Mouse (Mus musculus): ENCODE data around the gene Plekha1. TPM values are rescaled to one million over a fixed set of nuclear protein-coding genes. Genes with fewer than 3 reads are reported as not detected.
A peak's percentile ranks its signal among the peaks of the same experiment; 100 is the strongest.

Gene Plekha1
- total RNA-seq, 1 experiment from 2014 or later, result 16.6 TPM

- peak; percentile 98 for ATAC-seq (replicated peaks; ENCODE audit: low read depth, poor library complexity, severe bottlenecking)
Observed at GRCm38 (mm10) chr7:130857973-130858372, 7.6 kb upstream of the Plekha1 start.

GRCm38 (mm10) chr7:130859926-130860325, 5.6 kb upstream of the Plekha1 start:
- no peak for ATAC-seq (replicated peaks; ENCODE audit: low read depth, poor library complexity, severe bottlenecking)

GRCm38 (mm10) chr7:130860721-130861142, 4.8 kb upstream of the Plekha1 start:
- no peak for ATAC-seq (replicated peaks; ENCODE audit: low read depth, poor library complexity, severe bottlenecking)

GRCm38 (mm10) chr7:130862501-130862900, 3.1 kb upstream of the Plekha1 start:
- ATAC-seq (replicated peaks; ENCODE audit: low read depth, poor library complexity, severe bottlenecking), result no peak

- ATAC-seq (replicated peaks; ENCODE audit: low read depth, poor library complexity, severe bottlenecking), result no peak
Observed at GRCm38 (mm10) chr7:130864711-130865110, 845 bp upstream of the Plekha1 start.

GRCm38 (mm10) chr7:130866640-130867039, 1.1 kb downstream of the Plekha1 start:
- no peak for ATAC-seq (replicated peaks; ENCODE audit: low read depth, poor library complexity, severe bottlenecking)

GRCm38 (mm10) chr7:130867256-130867655, 1.7 kb downstream of the Plekha1 start:
- 0 out of 2 replicates have a peak, but pooled peaks have one; percentile 3 for ATAC-seq (replicated peaks; ENCODE audit: low read depth, poor library complexity, severe bottlenecking)

- no peak for ATAC-seq (replicated peaks; ENCODE audit: low read depth, poor library complexity, severe bottlenecking)
Observed at GRCm38 (mm10) chr7:130884161-130884560, 18.6 kb downstream of the Plekha1 start.

GRCm38 (mm10) chr7:130886246-130886645, 20.7 kb downstream of the Plekha1 start:
- no peak for ATAC-seq (replicated peaks; ENCODE audit: low read depth, poor library complexity, severe bottlenecking)

- no peak for ATAC-seq (replicated peaks; ENCODE audit: low read depth, poor library complexity, severe bottlenecking)
Observed at GRCm38 (mm10) chr7:130887946-130888345, 22.4 kb downstream of the Plekha1 start.

GRCm38 (mm10) chr7:130890871-130891270, 25.3 kb downstream of the Plekha1 start:
- ATAC-seq (replicated peaks; ENCODE audit: low read depth, poor library complexity, severe bottlenecking), result no peak

GRCm38 (mm10) chr7:130892973-130893372, 27.4 kb downstream of the Plekha1 start:
- peak; percentile 71 for ATAC-seq (replicated peaks; ENCODE audit: low read depth, poor library complexity, severe bottlenecking)

- no peak for ATAC-seq (replicated peaks; ENCODE audit: low read depth, poor library complexity, severe bottlenecking)
Observed at GRCm38 (mm10) chr7:130894931-130895617, 29.5 kb downstream of the Plekha1 start.

GRCm38 (mm10) chr7:130895618-130895945, 30.0 kb downstream of the Plekha1 start:
- ATAC-seq (replicated peaks; ENCODE audit: low read depth, poor library complexity, severe bottlenecking), result no peak

- no peak for ATAC-seq (replicated peaks; ENCODE audit: low read depth, poor library complexity, severe bottlenecking)
Observed at GRCm38 (mm10) chr7:130896064-130896463, 30.5 kb downstream of the Plekha1 start.

GRCm38 (mm10) chr7:130897201-130897600, 31.6 kb downstream of the Plekha1 start:
- ATAC-seq (replicated peaks; ENCODE audit: low read depth, poor library complexity, severe bottlenecking), result no peak

GRCm38 (mm10) chr7:130898373-130898772, 32.8 kb downstream of the Plekha1 start:
- ATAC-seq (replicated peaks; ENCODE audit: low read depth, poor library complexity, severe bottlenecking), result no peak

GRCm38 (mm10) chr7:130900233-130900848, 34.8 kb downstream of the Plekha1 start:
- ATAC-seq (replicated peaks; ENCODE audit: low read depth, poor library complexity, severe bottlenecking), result peak; percentile 45

- ATAC-seq (replicated peaks; ENCODE audit: low read depth, poor library complexity, severe bottlenecking), result peak; percentile 33; the same call in 1 of the 2 replicates
Observed at GRCm38 (mm10) chr7:130902929-130903328, 37.4 kb downstream of the Plekha1 start.

- peak; percentile 84 for ATAC-seq (replicated peaks; ENCODE audit: low read depth, poor library complexity, severe bottlenecking)
Observed at GRCm38 (mm10) chr7:130903505-130904074, 38.0 kb downstream of the Plekha1 start.

GRCm38 (mm10) chr7:130904571-130905365, 39.2 kb downstream of the Plekha1 start:
- ATAC-seq (replicated peaks; ENCODE audit: low read depth, poor library complexity, severe bottlenecking), result no peak
